Mouse (Mus musculus): Measurements from ENCODE around the gene Maz. TPM values are rescaled to one million over a fixed set of nuclear protein-coding genes. Genes with fewer than 3 reads are reported as not detected.

The Maz gene
- polyA plus RNA-seq, 1 experiment from 2014 or later, result 21.3 TPM

GRCm38 (mm10) chr7:127007313-127008024 is 19.4 kb downstream of the Maz start:
- H3K4me1 ChIP-seq (replicated peaks; ENCODE audit: control insufficient read depth, insufficient read depth), result 0 out of 2 replicates have a peak, but pooled peaks cover 10% of the 10 kb centered on the region
- H3K9me3 ChIP-seq (ENCODE audit: control insufficient read depth, low read length), result no peaks in the 10 kb centered on the region
- peak overlapping the region; percentile 92; the same call in 1 of the 2 replicates for H3K27ac ChIP-seq (replicated peaks)
- no peak overlapping the region for H3K4me3 ChIP-seq (ENCODE audit: low read depth, low read length)
- ATAC-seq (ENCODE audit: low FRiP score, low TSS enrichment) (no peak), DNase-seq (ENCODE audit: low spot score) (no peak)
- no peaks in the 10 kb centered on the region for H3K36me3 ChIP-seq (ENCODE audit: control insufficient read depth, insufficient read depth, low read length)
- no peaks in the 10 kb centered on the region for H3K27me3 ChIP-seq (ENCODE audit: control insufficient read depth, insufficient read depth, low read length)
- WGBS, result 83% methylated on average over 6 of the region's 6 CpGs
- no peak overlapping the region for H3K9ac ChIP-seq (ENCODE audit: low read length)
- H3K4me2 ChIP-seq (replicated peaks; ENCODE audit: low read depth), result no peak overlapping the region
- TF ChIP-seq EP300 (optimal IDR thresholded peaks at IDR 0.05), result no peak
- no peak for TF ChIP-seq CTCF (IDR thresholded peaks at IDR 0.05; ENCODE audit: low read depth)

GRCm38 (mm10) chr7:127004122-127004875 is 22.5 kb downstream of the Maz start:
- Histone ChIP-seq H3K4me3 (ENCODE audit: low read depth, low read length) (no peak overlapping the region), H3K27me3 (ENCODE audit: control insufficient read depth, insufficient read depth, low read length) (no peaks in the 10 kb centered on the region), H3K9me3 (ENCODE audit: control insufficient read depth, low read length) (no peaks in the 10 kb centered on the region), H3K4me2 (replicated peaks; ENCODE audit: low read depth) (no peak overlapping the region), H3K27ac (replicated peaks) (no peak overlapping the region), H3K4me1 (replicated peaks; ENCODE audit: control insufficient read depth, insufficient read depth) (0 out of 2 replicates have a peak, but pooled peaks cover 9% of the 10 kb centered on the region), H3K36me3 (ENCODE audit: control insufficient read depth, insufficient read depth, low read length) (no peaks in the 10 kb centered on the region), H3K9ac (ENCODE audit: low read length) (no peak overlapping the region)
- WGBS, result 70% methylated on average over 4 of the region's 4 CpGs
- no peak for DNase-seq (ENCODE audit: low spot score)
- peak; percentile 50 for TF ChIP-seq CTCF (IDR thresholded peaks at IDR 0.05; ENCODE audit: low read depth)
- no peak for TF ChIP-seq EP300 (optimal IDR thresholded peaks at IDR 0.05)
- ATAC-seq (ENCODE audit: low FRiP score, low TSS enrichment), result no peak

GRCm38 (mm10) chr7:127003620-127004019 is 23.2 kb downstream of the Maz start:
- H3K36me3 ChIP-seq (ENCODE audit: control insufficient read depth, insufficient read depth, low read length), result no peaks in the 10 kb centered on the region
- H3K27me3 ChIP-seq (ENCODE audit: control insufficient read depth, insufficient read depth, low read length), result no peaks in the 10 kb centered on the region
- no peak overlapping the region for H3K9ac ChIP-seq (ENCODE audit: low read length)
- H3K4me1 ChIP-seq (replicated peaks; ENCODE audit: control insufficient read depth, insufficient read depth), result 0 out of 2 replicates have a peak, but pooled peaks cover 4% of the 10 kb centered on the region
- WGBS, result 74% methylated on average over 5 of the region's 5 CpGs
- H3K9me3 ChIP-seq (ENCODE audit: control insufficient read depth, low read length), result no peaks in the 10 kb centered on the region
- DNase-seq (ENCODE audit: low spot score), result no peak
- no peak overlapping the region for H3K4me2 ChIP-seq (replicated peaks; ENCODE audit: low read depth)
- no peak overlapping the region for H3K4me3 ChIP-seq (ENCODE audit: low read depth, low read length)
- H3K27ac ChIP-seq (replicated peaks), result no peak overlapping the region
- ATAC-seq (ENCODE audit: low FRiP score, low TSS enrichment), result no peak
- TF ChIP-seq EP300 (optimal IDR thresholded peaks at IDR 0.05) (no peak), CTCF (IDR thresholded peaks at IDR 0.05; ENCODE audit: low read depth) (no peak)

- no peak overlapping the region for H3K4me2 ChIP-seq (replicated peaks; ENCODE audit: low read depth)
- DNase-seq (ENCODE audit: low spot score) (no peak), ATAC-seq (ENCODE audit: low FRiP score, low TSS enrichment) (no peak)
- no peaks in the 10 kb centered on the region for H3K9me3 ChIP-seq (ENCODE audit: control insufficient read depth, low read length)
- no peak overlapping the region for H3K27ac ChIP-seq (replicated peaks)
- H3K9ac ChIP-seq (ENCODE audit: low read length), result no peak overlapping the region
- H3K36me3 ChIP-seq (ENCODE audit: control insufficient read depth, insufficient read depth, low read length), result no peaks in the 10 kb centered on the region
- no peaks in the 10 kb centered on the region for H3K27me3 ChIP-seq (ENCODE audit: control insufficient read depth, insufficient read depth, low read length)
- no peaks in the 10 kb centered on the region for H3K4me1 ChIP-seq (replicated peaks; ENCODE audit: control insufficient read depth, insufficient read depth)
- no peak overlapping the region for H3K4me3 ChIP-seq (ENCODE audit: low read depth, low read length)
- TF ChIP-seq CTCF (IDR thresholded peaks at IDR 0.05; ENCODE audit: low read depth) (no peak), EP300 (optimal IDR thresholded peaks at IDR 0.05) (no peak)
- WGBS, result 77% methylated on average over 10 of the region's 10 CpGs
These were observed 27.3 kb downstream of the Maz start for GRCm38 (mm10) chr7:126999568-126999967.

- H3K4me3 ChIP-seq (ENCODE audit: low read depth, low read length), result no peak overlapping the region
- 83% methylated on average over 4 of the region's 4 CpGs for WGBS
- ATAC-seq (ENCODE audit: low FRiP score, low TSS enrichment) (no peak), DNase-seq (ENCODE audit: low spot score) (no peak)
- H3K4me2 ChIP-seq (replicated peaks; ENCODE audit: low read depth), result no peak overlapping the region
- no peak overlapping the region for H3K27ac ChIP-seq (replicated peaks)
- H3K9me3 ChIP-seq (ENCODE audit: control insufficient read depth, low read length), result no peaks in the 10 kb centered on the region
- H3K27me3 ChIP-seq (ENCODE audit: control insufficient read depth, insufficient read depth, low read length), result no peaks in the 10 kb centered on the region
- no peaks in the 10 kb centered on the region for H3K36me3 ChIP-seq (ENCODE audit: control insufficient read depth, insufficient read depth, low read length)
- no peaks in the 10 kb centered on the region for H3K4me1 ChIP-seq (replicated peaks; ENCODE audit: control insufficient read depth, insufficient read depth)
- no peak overlapping the region for H3K9ac ChIP-seq (ENCODE audit: low read length)
- TF ChIP-seq EP300 (optimal IDR thresholded peaks at IDR 0.05), result no peak
- TF ChIP-seq CTCF (IDR thresholded peaks at IDR 0.05; ENCODE audit: low read depth), result peak; percentile 48
These were observed 30.4 kb downstream of the Maz start for GRCm38 (mm10) chr7:126996449-126996848.

- WGBS, result 70% methylated on average over 8 of the region's 8 CpGs
- Histone ChIP-seq H3K36me3 (ENCODE audit: control insufficient read depth, insufficient read depth, low read length) (no peaks in the 10 kb centered on the region; the same call in 1 of the 2 replicates), H3K4me1 (replicated peaks; ENCODE audit: control insufficient read depth, insufficient read depth) (no peaks in the 10 kb centered on the region), H3K4me2 (replicated peaks; ENCODE audit: low read depth) (no peak overlapping the region), H3K9ac (ENCODE audit: low read length) (no peak overlapping the region), H3K27ac (replicated peaks) (no peak overlapping the region), H3K9me3 (ENCODE audit: control insufficient read depth, low read length) (no peaks in the 10 kb centered on the region), H3K27me3 (ENCODE audit: control insufficient read depth, insufficient read depth, low read length) (no peaks in the 10 kb centered on the region), H3K4me3 (ENCODE audit: low read depth, low read length) (no peak overlapping the region)
- DNase-seq (ENCODE audit: low spot score) (no peak), ATAC-seq (ENCODE audit: low FRiP score, low TSS enrichment) (no peak)
- TF ChIP-seq CTCF (IDR thresholded peaks at IDR 0.05; ENCODE audit: low read depth), result no peak
These were observed 38.0 kb downstream of the Maz start for GRCm38 (mm10) chr7:126988816-126989215.

Data from stomach, postnatal 0 days (tissue).